Mouse (Mus musculus) E14TG2a.4 (cell line): ENCODE data around the gene Ces4a.

Source experiments
- CTCF ChIP-seq: conservative IDR thresholded peaks from 2 replicates; pipeline ENCODE4 v1.5.1; 2014; ENCODE audit warnings: low read length
- NANOG ChIP-seq: IDR thresholded peaks from 2 replicates; pipeline ENCODE4 v1.6.1; 2014; ENCODE audit warnings: borderline replicate concordance, low read length, mixed read lengths
- POU5F1 ChIP-seq: IDR thresholded peaks from 2 replicates; pipeline ENCODE4 v1.6.1; 2014; ENCODE audit warnings: low read length, borderline replicate concordance

DNA sequence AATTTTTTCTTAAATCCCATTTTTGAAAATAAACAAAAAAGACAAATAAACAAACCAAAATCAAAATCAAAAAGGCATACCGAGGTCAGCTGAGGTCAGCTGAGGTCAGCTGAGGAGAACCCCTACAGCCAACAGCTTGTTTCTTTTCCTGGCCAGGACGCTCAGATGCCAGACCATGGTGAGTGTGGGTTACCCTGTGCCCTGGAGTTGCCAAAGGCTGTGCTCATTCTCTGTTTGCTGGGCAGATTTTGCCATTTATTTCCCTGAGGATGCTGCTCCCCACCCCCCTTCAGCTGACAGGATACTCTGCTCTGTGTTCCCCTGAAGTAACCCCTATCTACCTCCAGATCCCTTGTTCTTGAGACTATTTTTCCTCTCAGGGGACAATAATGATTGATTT lies 35.5 kb downstream of the Ces4a start:
- TF ChIP-seq CTCF (no peak), POU5F1 (no peak), NANOG (no peak)
